ENCODE assay signal across 17 mouse cellular contexts in the genomic region with DNA sequence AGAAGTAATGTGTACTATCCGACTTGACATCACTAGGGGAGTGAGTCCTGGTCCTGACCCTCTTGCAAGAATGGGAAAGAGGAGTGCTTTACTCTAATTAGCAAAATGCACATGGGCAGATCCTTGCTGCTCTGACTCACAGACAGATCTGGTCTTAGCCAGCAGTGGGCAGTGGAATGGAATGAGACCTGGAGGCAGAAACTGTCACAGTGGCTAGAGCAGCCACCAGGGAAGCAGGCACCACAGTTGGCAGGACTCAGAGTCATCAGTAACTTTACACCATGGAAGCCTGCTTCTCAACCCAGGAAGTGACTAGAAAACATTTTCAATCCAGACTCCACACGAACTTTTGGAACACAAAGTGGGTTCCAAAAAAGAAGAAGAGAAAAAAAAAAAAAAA. TPM values are rescaled to one million over a fixed set of nuclear protein-coding genes. Genes with fewer than 3 reads are reported as not detected.
DNase-seq lines count a peak whose midpoint lies in the region; TF ChIP-seq lines count a peak whose summit lies in the region.
"Had no signal": no experiment of that assay in that cellular context is flagged by ENCODE, and none has a peak within 500 bp of the region (broad histone marks: within the 10 kb centered on the region; RNA-seq: fewer than 3 reads in every experiment).

No protein-coding gene starts in this region.

- no peak overlapping the region for H3K27ac ChIP-seq in kidney, adult 2 months (ENCODE audit: insufficient read depth, low read depth, low read length)
- H3K27ac ChIP-seq: embryonic facial prominence, embryonic 13.5 days; forebrain, embryonic 10.5 days; heart, embryonic 13.5 days; hindbrain, embryonic 14.5 days; limb, embryonic 10.5 days; liver, embryonic 12.5 days; midbrain, embryonic 15.5 days had no signal

- no peak overlapping the region for H3K4me3 ChIP-seq in kidney, adult 2 months (ENCODE audit: insufficient read depth, low read depth, low read length)
- H3K4me3 ChIP-seq: embryonic facial prominence, embryonic 13.5 days; forebrain, embryonic 10.5 days; heart, embryonic 13.5 days; limb, embryonic 10.5 days; liver, embryonic 12.5 days; midbrain, embryonic 15.5 days had no signal

- WGBS in kidney, adult 2 months = 36% methylated on average over 2 of the region's 2 CpGs

- no peak for TF ChIP-seq POLR2A in kidney, adult 2 months (IDR thresholded peaks at IDR 0.05; ENCODE audit: low read depth, low read length)

- peaks cover 10% of the 10 kb centered on the region for H3K36me3 ChIP-seq in kidney, adult 2 months (ENCODE audit: control insufficient read depth, insufficient read depth, low read length)

- H3K27me3 ChIP-seq in kidney, adult 2 months (replicated peaks; ENCODE audit: control insufficient read depth, insufficient read depth, low read length) = no peaks in the 10 kb centered on the region
- H3K27me3 ChIP-seq: embryonic facial prominence, embryonic 13.5 days; heart, embryonic 13.5 days; liver, embryonic 12.5 days; midbrain, embryonic 15.5 days had no signal

- peak; percentile 79 for DNase-seq in heart, adult 11 months
- no peak for DNase-seq in heart, adult 9 months (ENCODE audit: low spot score in 2 of 2)
- peak; percentile 27 for DNase-seq in kidney, adult 2 months
- no peak for DNase-seq in kidney, postnatal 10 days
- DNase-seq in 416B (ENCODE audit: low read depth) = peak; percentile 29
- DNase-seq in gastrocnemius, postnatal 14 days = peak; percentile 43
- no peak for DNase-seq in cerebellum, adult 11 months
- DNase-seq: cerebellum, adult 8-10 months; thymus, postnatal 25 days had no signal

- H3K4me1 ChIP-seq in kidney, adult 2 months (ENCODE audit: control insufficient read depth, insufficient read depth, low read length) = peaks cover 3% of the 10 kb centered on the region; the same call in 1 of the 2 replicates
- H3K4me1 ChIP-seq: limb, embryonic 10.5 days had no signal

- TF ChIP-seq CTCF in kidney, adult 2 months (conservative IDR thresholded peaks at IDR 0.05; ENCODE audit: insufficient read depth, insufficient read length, low read depth, low read length) = no peak; the same call in 1 of the 2 replicates

- intact Hi-C loops in gastrocnemius, postnatal 14 days (cut with DNase I; ENCODE audit: low total_unique reads) = no loop called here

RNA-seq across cellular contexts. Expression of a gene that starts 9.0 kb away (rescaled TPM):
- 16.6 and 18.6 TPM in 2 replicates for polyA plus RNA-seq in kidney, adult 2 months (2012; rRNA removed)
- 10 to 100 TPM; 35.8 to 45.7 TPM for total RNA-seq in gastrocnemius, postnatal 14 days (2021)

RNA-seq across cellular contexts. Expression of a gene that starts 22.1 kb away (rescaled TPM):
- 0.42 and 0.47 TPM in 2 replicates for polyA plus RNA-seq in kidney, adult 2 months (2012; rRNA removed)
- 10 to 100 TPM in 1 of 2 experiments, 1 to 10 TPM in 1; 8.9 to 11.4 TPM for total RNA-seq in gastrocnemius, postnatal 14 days (2021)
- total RNA-seq: megakaryocyte, adult 5-6 weeks had no signal

Comparison
In these comparisons a context has a peak if more than half of its experiments do, and no peak if none do; other contexts are left out.
1. DNase-seq: peak in heart, adult 11 months (single experiment), kidney, adult 2 months (single experiment), 416B (single experiment) and gastrocnemius, postnatal 14 days (single experiment); none in heart, adult 9 months (0 of 2), kidney, postnatal 10 days (single experiment) and cerebellum, adult 11 months (single experiment).